Mouse (Mus musculus) G1E (cell line): ENCODE measurements around the gene Cd300a.

Experiments used
- CTCF ChIP-seq: IDR thresholded peaks from 2 replicates; pipeline ENCODE4 v1.5.1; 2012; ENCODE audit warnings: low read depth, low read length, inconsistent platforms, mixed read lengths
- GATA1 ChIP-seq: IDR thresholded peaks from 2 replicates; pipeline ENCODE4 v1.6.1; 2012; ENCODE audit warnings: borderline replicate concordance, low read length, inconsistent platforms, mixed read lengths
- GATA2 ChIP-seq: IDR thresholded peaks from 2 replicates; pipeline ENCODE4 v1.6.1; 2012; ENCODE audit warnings: low read depth, low read length, inconsistent platforms, borderline replicate concordance
- POLR2AphosphoS5 ChIP-seq: IDR thresholded peaks from 2 replicates; pipeline ENCODE4 v1.6.1; 2012; ENCODE audit warnings: low read depth, low read length, inconsistent platforms; ENCODE audit not compliant: insufficient replicate concordance
- TAL1 ChIP-seq: conservative IDR thresholded peaks from 2 replicates; pipeline ENCODE4 v1.6.1; 2012; ENCODE audit warnings: low read depth, low read length, inconsistent platforms, mixed read lengths

DNA sequence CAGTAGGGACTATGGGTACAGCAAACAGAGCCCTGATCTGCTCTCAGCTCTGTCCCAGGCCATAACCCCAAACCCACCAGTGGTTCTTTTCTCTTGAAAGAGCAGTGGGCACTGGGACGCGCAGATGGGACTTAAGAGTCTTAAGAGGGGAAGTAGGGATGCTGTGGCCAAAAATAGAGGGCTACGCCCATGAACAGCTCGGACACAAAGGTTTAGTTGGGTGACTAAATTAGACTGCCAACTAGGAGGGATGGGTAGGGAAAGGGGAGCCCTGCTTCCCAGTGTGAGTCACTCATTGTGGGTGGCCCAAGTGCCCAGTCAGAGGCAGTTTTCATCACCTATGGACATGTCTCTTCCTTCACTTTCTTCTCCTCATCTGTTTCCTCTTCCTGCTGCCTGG, 13.4 kb downstream of the Cd300a start:
- TF ChIP-seq CTCF, result no peak
- no peak for TF ChIP-seq GATA1
- TF ChIP-seq TAL1, result no peak
- no peak for TF ChIP-seq POLR2AphosphoS5
- TF ChIP-seq GATA2, result no peak
